Mouse (Mus musculus) heart, postnatal 36 days (tissue): Measurements from ENCODE around the gene Prkar2a. TPM values are rescaled to one million over a fixed set of nuclear protein-coding genes. Genes with fewer than 3 reads are reported as not detected.

ENCODE experiments used
- DNase-seq, 2 experiments: peaks; one replicate each; pipeline ENCODE4 v3.0.0; 2021 to 2022
- intact Hi-C: fragments of 180-260 bp; cut with DNase I; formaldehyde crosslinking; loops from one replicate; pipeline ENCODE4 v1.15.1; 2025
- total RNA-seq, 2 experiments: library from RNA; stranded (reverse); gene quantifications; 2 replicates each; pipeline ENCODE4 v1.2.3; 2021

Prkar2a gene
- total RNA-seq, 2 experiments from 2014 or later: 86.0 to 88.1 TPM

GRCm38 (mm10) chr9:108691846-108692225, 2.7 kb downstream of the Prkar2a start:
- intact Hi-C loops: no loop called here

GRCm38 (mm10) chr9:108692226-108693041, 3.3 kb downstream of the Prkar2a start:
- DNase-seq: peak in 1 of 2 experiments; percentile 59
- intact Hi-C loops: no loop called here

More at GRCm38 (mm10) chr9:108691846-108692225, 2.7 kb downstream of the Prkar2a start:
- DNase-seq: peak; percentile 88 to 90

- intact Hi-C loops: no loop called here
Measured at GRCm38 (mm10) chr9:108693946-108694345, 4.8 kb downstream of the Prkar2a start.

GRCm38 (mm10) chr9:108694533-108694932, 5.4 kb downstream of the Prkar2a start:
- intact Hi-C loops: no loop called here
- DNase-seq: no peak

More at GRCm38 (mm10) chr9:108693946-108694345, 4.8 kb downstream of the Prkar2a start:
- no peak for DNase-seq

GRCm38 (mm10) chr9:108702476-108702875, 13.4 kb downstream of the Prkar2a start:
- no peak for DNase-seq
- intact Hi-C loops: no loop called here

- intact Hi-C loops: no loop called here
- peak; percentile 25 to 27 for DNase-seq
Measured at GRCm38 (mm10) chr9:108703373-108704110, 14.4 kb downstream of the Prkar2a start.

GRCm38 (mm10) chr9:108704591-108704990, 15.5 kb downstream of the Prkar2a start:
- DNase-seq: peak in 1 of 2 experiments; percentile 19
- intact Hi-C loops: no loop called here

GRCm38 (mm10) chr9:108707212-108707611, 18.1 kb downstream of the Prkar2a start:
- intact Hi-C loops: no loop called here
- DNase-seq: no peak

GRCm38 (mm10) chr9:108708833-108709232, 19.7 kb downstream of the Prkar2a start:
- intact Hi-C loops: no loop called here
- no peak for DNase-seq

- DNase-seq: no peak
- intact Hi-C loops: no loop called here
Measured at GRCm38 (mm10) chr9:108710767-108711166, 21.7 kb downstream of the Prkar2a start.

- DNase-seq: no peak
- intact Hi-C loops: no loop called here
Measured at GRCm38 (mm10) chr9:108716199-108716598, 27.1 kb downstream of the Prkar2a start.

GRCm38 (mm10) chr9:108723751-108724150, 34.6 kb downstream of the Prkar2a start:
- intact Hi-C loops: no loop called here
- no peak for DNase-seq

GRCm38 (mm10) chr9:108726116-108726515, 37.0 kb downstream of the Prkar2a start:
- intact Hi-C loops: no loop called here
- DNase-seq: no peak

GRCm38 (mm10) chr9:108729050-108729449, 39.9 kb downstream of the Prkar2a start:
- intact Hi-C loops: no loop called here

GRCm38 (mm10) chr9:108732462-108732861, 43.3 kb downstream of the Prkar2a start:
- intact Hi-C loops: no loop called here
- no peak for DNase-seq

More at GRCm38 (mm10) chr9:108729050-108729449, 39.9 kb downstream of the Prkar2a start:
- DNase-seq: no peak

- intact Hi-C loops: no loop called here
- no peak for DNase-seq
Measured at GRCm38 (mm10) chr9:108734626-108735025, 45.5 kb downstream of the Prkar2a start.

GRCm38 (mm10) chr9:108739239-108739638, 50.1 kb downstream of the Prkar2a start:
- intact Hi-C loops: no loop called here
- DNase-seq: no peak

- DNase-seq: no peak
Measured at GRCm38 (mm10) chr9:108740062-108740461, 50.9 kb downstream of the Prkar2a start.

GRCm38 (mm10) chr9:108742048-108742447, 52.9 kb downstream of the Prkar2a start:
- no peak for DNase-seq
- intact Hi-C loops: no loop called here

More at GRCm38 (mm10) chr9:108740062-108740461, 50.9 kb downstream of the Prkar2a start:
- intact Hi-C loops: no loop called here

GRCm38 (mm10) chr9:108746876-108747499, 57.9 kb downstream of the Prkar2a start:
- no peak for DNase-seq
- intact Hi-C loops: no loop called here

- intact Hi-C loops: no loop called here
- DNase-seq: no peak
Measured at GRCm38 (mm10) chr9:108747694-108748093, 58.6 kb downstream of the Prkar2a start.
